Mouse (Mus musculus) heart, embryonic 14.5 days (tissue): ENCODE data around the gene Sorbs1. TPM values are rescaled to one million over a fixed set of nuclear protein-coding genes. Genes with fewer than 3 reads are reported as not detected.

Source experiments
- ATAC-seq: fragments of 200-750 bp; cut with Nextera tagmentation; 2 replicates; pipeline ENCODE4 v1.8.0; 2017; ENCODE audit warnings: low read depth, moderate TSS enrichment; ENCODE audit not compliant: insufficient number of reproducible peaks, insufficient read depth, low FRiP score
- H3K27ac ChIP-seq, 2 experiments: fragments of 200-500 bp in 1 of 2; fragments of 300-500 bp in 1 of 2; sonication (generic) in 1 of 2; replicated peaks in 1 of 2; 2 replicates each; pipeline ENCODE4 v1.5.1; 2012 to 2014; ENCODE audit warnings: low read depth in 2 of 2, low read length in 2 of 2, control low read depth in 1 of 2, mild to moderate bottlenecking in 1 of 2, mixed read lengths in 1 of 2; ENCODE audit not compliant: control insufficient read depth in 1 of 2, insufficient read depth in 1 of 2
- H3K27me3 ChIP-seq: fragments of 300-500 bp; sonication (generic); 2 replicates; pipeline ENCODE4 v1.6.1; 2014; ENCODE audit warnings: mild to moderate bottlenecking, low read length, control low read depth; ENCODE audit not compliant: control insufficient read depth, insufficient read depth
- H3K36me3 ChIP-seq: fragments of 300-500 bp; sonication (generic); 2 replicates; pipeline ENCODE4 v1.6.1; 2014; ENCODE audit warnings: mild to moderate bottlenecking, control low read depth, low read length, mixed read lengths; ENCODE audit not compliant: control insufficient read depth, insufficient read depth
- H3K4me1 ChIP-seq, 2 experiments: fragments of 200-500 bp in 1 of 2; fragments of 300-500 bp in 1 of 2; sonication (generic) in 1 of 2; 2 replicates each; pipeline ENCODE4 v1.6.1; 2012 to 2014; ENCODE audit warnings: low read length in 2 of 2, control low read depth in 1 of 2, mixed read lengths in 1 of 2; ENCODE audit not compliant: control insufficient read depth in 2 of 2, insufficient read depth in 2 of 2
- H3K4me2 ChIP-seq: fragments of 300-500 bp; sonication (generic); 2 replicates; pipeline ENCODE4 v1.6.1; 2014; ENCODE audit warnings: mild to moderate bottlenecking, low read length
- H3K4me3 ChIP-seq, 2 experiments: fragments of 200-500 bp in 1 of 2; fragments of 300-500 bp in 1 of 2; sonication (generic) in 1 of 2; 2 replicates each; pipeline ENCODE4 v1.5.1; 2012 to 2014; ENCODE audit warnings: low read length in 2 of 2, mild to moderate bottlenecking in 2 of 2, control low read depth in 1 of 2, low read depth in 1 of 2, moderate library complexity in 1 of 2; ENCODE audit not compliant: control insufficient read depth in 1 of 2, insufficient read depth in 1 of 2
- H3K9ac ChIP-seq: fragments of 300-500 bp; sonication (generic); 2 replicates; pipeline ENCODE4 v1.6.1; 2014; ENCODE audit warnings: mild to moderate bottlenecking, low read length
- H3K9me3 ChIP-seq: fragments of 300-500 bp; sonication (generic); 2 replicates; pipeline ENCODE4 v1.6.1; 2016; ENCODE audit warnings: low read length, control low read depth; ENCODE audit not compliant: control insufficient read depth
- WGBS: fragments of 180-500 bp; shearing (Covaris S2); extraction: QIAGEN DNeasy Blood & Tissue Kit; methylation state at CpG from one replicate; pipeline ENCODE4 v1.1.7; 2014; 5-methylcytosine and 5-hydroxymethylcytosine counted together
- polyA plus RNA-seq: library from polyadenylated mRNA; unstranded; fragments of >200 nt; fragmentation: Nextera tagmentation; extraction: Ambion mirVana; gene quantifications from 2 replicates; pipeline ENCODE4 v1.2.1, GENCODE M21; 2014

Gene Sorbs1
- polyA plus RNA-seq, 1 experiment from 2014 or later = 109 TPM

GRCm38 (mm10) chr19:40343018-40343417 is 170.6 kb downstream of the Sorbs1 start:
- H3K4me2 ChIP-seq = no peak overlapping the region
- peaks cover 37% of the 10 kb centered on the region for H3K36me3 ChIP-seq
- no peaks in the 10 kb centered on the region for H3K27me3 ChIP-seq
- H3K9me3 ChIP-seq = no peaks in the 10 kb centered on the region
- H3K4me1 ChIP-seq = peaks cover 5 to 22% of the 10 kb centered on the region in 2 experiments
- H3K9ac ChIP-seq = no peak overlapping the region
- no peak for ATAC-seq
- H3K4me3 ChIP-seq = no peak overlapping the region
- 10% methylated on average over 5 of the region's 5 CpGs for WGBS
- H3K27ac ChIP-seq = no peak overlapping the region

- no peaks in the 10 kb centered on the region for H3K27me3 ChIP-seq
- no peak overlapping the region for H3K9ac ChIP-seq
- peaks cover 2 to 9% of the 10 kb centered on the region in 2 experiments; a peak in 3 of 4 replicates for H3K4me1 ChIP-seq
- H3K27ac ChIP-seq = no peak overlapping the region
- no peak overlapping the region for H3K4me2 ChIP-seq
- no peak for ATAC-seq
- no peak overlapping the region for H3K4me3 ChIP-seq
- peaks cover 47% of the 10 kb centered on the region for H3K36me3 ChIP-seq
- no peaks in the 10 kb centered on the region for H3K9me3 ChIP-seq
- WGBS = 48% methylated on average over 6 of the region's 6 CpGs
Observed at GRCm38 (mm10) chr19:40341141-40341540, 172.4 kb downstream of the Sorbs1 start.

- Histone ChIP-seq H3K36me3 (peaks cover 40% of the 10 kb centered on the region), H3K27ac (no peak overlapping the region), H3K4me2 (no peak overlapping the region), H3K9ac (no peak overlapping the region), H3K9me3 (no peaks in the 10 kb centered on the region), H3K4me1 (peaks cover 9 to 29% of the 10 kb centered on the region in 2 experiments), H3K4me3 (no peak overlapping the region), H3K27me3 (no peaks in the 10 kb centered on the region)
- WGBS = 56% methylated on average over 4 of the region's 4 CpGs
- ATAC-seq = no peak
Observed at GRCm38 (mm10) chr19:40336694-40337093, 176.9 kb downstream of the Sorbs1 start.

GRCm38 (mm10) chr19:40333905-40334304 is 179.7 kb downstream of the Sorbs1 start:
- no peak for ATAC-seq
- WGBS = 53% methylated on average over 5 of the region's 5 CpGs

GRCm38 (mm10) chr19:40333081-40333480 is 180.5 kb downstream of the Sorbs1 start:
- Histone ChIP-seq H3K36me3 (peaks cover 21% of the 10 kb centered on the region), H3K27ac (peak overlapping the region; percentile 29 to 75; a peak in 2 of 4 replicates), H3K9me3 (no peaks in the 10 kb centered on the region), H3K4me1 (peaks cover 11 to 31% of the 10 kb centered on the region in 2 experiments), H3K9ac (no peak overlapping the region), H3K4me2 (no peak overlapping the region), H3K27me3 (no peaks in the 10 kb centered on the region), H3K4me3 (no peak overlapping the region)
- 84% methylated on average over 4 of the region's 4 CpGs for WGBS
- ATAC-seq = no peak

More at GRCm38 (mm10) chr19:40333905-40334304, 179.7 kb downstream of the Sorbs1 start:
- H3K9ac ChIP-seq = no peak overlapping the region
- H3K4me2 ChIP-seq = no peak overlapping the region
- no peak overlapping the region; a peak in 1 of 4 replicates for H3K27ac ChIP-seq
- H3K9me3 ChIP-seq = no peaks in the 10 kb centered on the region
- H3K36me3 ChIP-seq = peaks cover 29% of the 10 kb centered on the region
- H3K4me3 ChIP-seq = no peak overlapping the region
- H3K27me3 ChIP-seq = no peaks in the 10 kb centered on the region
- peaks cover 11 to 31% of the 10 kb centered on the region in 2 experiments for H3K4me1 ChIP-seq

GRCm38 (mm10) chr19:40332303-40332702 is 181.3 kb downstream of the Sorbs1 start:
- H3K4me2 ChIP-seq = no peak overlapping the region
- no peak overlapping the region for H3K9ac ChIP-seq
- peaks cover 11 to 31% of the 10 kb centered on the region in 2 experiments for H3K4me1 ChIP-seq
- 65% methylated on average over 6 of the region's 6 CpGs for WGBS
- H3K27me3 ChIP-seq = no peaks in the 10 kb centered on the region
- no peak for ATAC-seq
- peaks cover 22% of the 10 kb centered on the region for H3K36me3 ChIP-seq
- H3K4me3 ChIP-seq = no peak overlapping the region
- H3K9me3 ChIP-seq = no peaks in the 10 kb centered on the region
- H3K27ac ChIP-seq = peak overlapping the region; percentile 29 to 75; a peak in 3 of 4 replicates

GRCm38 (mm10) chr19:40331846-40332245 is 181.7 kb downstream of the Sorbs1 start:
- Histone ChIP-seq H3K36me3 (peaks cover 22% of the 10 kb centered on the region), H3K4me1 (peaks cover 11 to 31% of the 10 kb centered on the region in 2 experiments), H3K9ac (peak overlapping the region; percentile 51; the same call in 1 of the 2 replicates), H3K27me3 (no peaks in the 10 kb centered on the region), H3K4me2 (no peak overlapping the region), H3K9me3 (no peaks in the 10 kb centered on the region), H3K27ac (peak overlapping the region; percentile 59 to 75; a peak in 3 of 4 replicates), H3K4me3 (no peak overlapping the region)
- 17% methylated on average over 6 of the region's 6 CpGs for WGBS
- ATAC-seq = peak; percentile 86

GRCm38 (mm10) chr19:40326126-40326525 is 187.5 kb downstream of the Sorbs1 start:
- no peaks in the 10 kb centered on the region for H3K9me3 ChIP-seq
- peaks cover 59% of the 10 kb centered on the region for H3K36me3 ChIP-seq
- H3K27ac ChIP-seq = no peak overlapping the region
- WGBS = 88% methylated on average over 21 of the region's 21 CpGs
- H3K4me3 ChIP-seq = no peak overlapping the region
- H3K27me3 ChIP-seq = no peaks in the 10 kb centered on the region
- H3K4me2 ChIP-seq = no peak overlapping the region
- ATAC-seq = peak; percentile 35; the same call in 1 of the 2 replicates
- H3K4me1 ChIP-seq = no peaks in the 10 kb centered on the region
- H3K9ac ChIP-seq = no peak overlapping the region
